Mouse (Mus musculus) liver (tissue): ENCODE data around the gene Ppy.
A peak's percentile ranks its signal among the peaks of the same experiment; 100 is the strongest.

Experiments used
- DNase-seq: peaks from one replicate; pipeline ENCODE4 v3.0.0-alpha.2; 2020; ENCODE audit warnings: mixed read lengths

Ppy gene

DNA sequence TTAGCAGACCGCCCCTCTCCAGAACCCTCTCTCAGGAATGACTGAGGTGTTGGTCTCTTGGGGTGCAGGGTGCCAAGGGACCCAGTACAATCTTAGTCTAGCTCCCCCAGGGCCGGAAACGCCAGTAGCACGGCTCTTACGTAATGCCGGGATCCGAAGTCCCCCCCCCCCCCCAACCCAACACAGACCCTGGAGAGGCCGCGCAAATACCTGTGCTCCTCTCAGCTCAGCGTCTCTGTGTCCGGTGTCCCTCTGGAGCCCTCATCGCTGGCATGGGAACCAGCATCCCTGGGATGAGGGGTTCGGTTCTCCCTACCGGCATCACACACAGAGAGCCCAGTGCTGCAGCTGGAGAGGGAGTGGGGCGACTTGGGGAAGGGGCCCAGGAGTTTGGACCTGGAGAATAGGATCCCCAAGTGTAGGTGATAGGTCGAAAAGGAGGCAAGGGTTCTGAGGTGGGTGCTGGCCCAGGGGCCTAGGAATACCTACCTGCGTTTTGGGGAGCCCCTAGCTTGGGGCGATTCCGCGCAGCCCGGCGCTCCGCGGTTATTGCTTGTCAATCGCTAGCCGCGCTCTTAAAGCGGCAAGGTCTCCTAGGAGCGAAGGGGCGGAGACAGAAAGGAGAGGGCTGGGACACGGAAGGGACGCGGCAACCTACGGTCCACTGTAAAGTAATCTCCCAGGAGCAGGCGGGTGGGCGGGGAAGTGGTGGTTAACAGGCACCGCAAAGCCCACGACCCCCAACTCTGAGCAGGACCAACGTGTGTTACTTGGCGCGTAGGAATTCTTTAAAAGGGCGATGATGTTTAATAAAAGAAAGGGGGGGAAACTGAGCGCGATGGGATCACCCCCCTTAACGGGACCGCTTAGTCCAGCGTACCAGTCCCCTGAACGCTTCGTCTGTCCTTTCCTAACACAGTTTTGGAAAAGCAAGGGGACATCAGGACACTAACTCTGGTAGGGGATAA lies 12.9 kb downstream of the Ppy start, which contains the start of gene Mpp2:
TSS of gene Mpp2 (minus strand) at position 585 of the 968 bp plus-strand sequence.
- peak; percentile 95 for DNase-seq

DNA sequence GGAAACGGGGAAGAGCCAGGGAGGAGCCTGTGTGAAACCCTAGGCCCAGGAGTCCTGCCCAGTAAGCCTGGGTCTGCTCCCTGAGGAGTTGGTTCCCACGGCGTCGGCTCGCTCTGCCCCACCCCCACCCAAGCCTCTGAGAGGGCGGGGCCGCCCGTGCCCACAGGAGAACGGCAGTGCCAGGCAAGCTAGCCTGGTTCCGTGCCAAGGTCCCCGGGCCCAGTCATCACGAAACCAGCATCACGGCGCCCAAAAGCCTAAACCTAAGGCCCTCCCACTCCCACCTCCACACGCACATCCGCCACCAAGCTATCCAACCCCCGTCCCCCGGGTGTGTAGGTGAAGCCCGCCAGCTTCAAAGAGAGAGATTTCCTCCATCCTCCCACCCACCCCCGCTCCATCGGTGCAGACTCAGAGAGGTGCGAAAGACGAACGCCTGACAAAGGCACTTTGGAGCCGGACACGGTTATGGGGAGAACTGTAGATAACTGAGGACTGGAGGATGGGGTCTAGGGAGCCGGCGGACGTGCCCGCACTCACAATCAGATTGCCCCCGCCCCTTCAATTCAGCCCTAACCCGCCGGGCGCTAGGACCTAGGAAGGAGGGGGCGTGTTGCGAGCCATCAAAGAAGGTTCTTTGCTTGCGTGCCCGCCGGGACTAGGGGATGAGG lies 13.9 kb downstream of the Ppy start:
- peak; percentile 82 for DNase-seq

DNA sequence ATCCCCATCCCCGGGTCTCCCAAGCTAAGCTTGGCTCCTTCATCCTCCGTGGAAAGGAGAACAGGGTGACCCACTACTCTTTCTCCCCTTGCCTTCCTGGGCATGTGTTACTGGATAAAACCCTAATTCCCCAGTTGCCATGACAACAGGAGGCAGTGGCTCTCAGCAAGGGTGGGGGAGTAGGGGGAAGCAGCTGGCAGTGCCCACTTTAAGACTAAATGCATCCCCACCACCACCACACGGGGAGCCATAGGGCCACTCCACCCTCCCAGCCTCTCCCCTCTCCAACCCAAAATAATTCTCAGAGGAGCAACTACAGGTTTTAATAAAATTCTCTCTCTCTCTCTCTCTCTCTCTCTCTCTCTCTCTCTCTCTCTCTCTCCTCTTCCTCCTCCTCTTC lies 14.8 kb downstream of the Ppy start:
- DNase-seq = no peak

DNA sequence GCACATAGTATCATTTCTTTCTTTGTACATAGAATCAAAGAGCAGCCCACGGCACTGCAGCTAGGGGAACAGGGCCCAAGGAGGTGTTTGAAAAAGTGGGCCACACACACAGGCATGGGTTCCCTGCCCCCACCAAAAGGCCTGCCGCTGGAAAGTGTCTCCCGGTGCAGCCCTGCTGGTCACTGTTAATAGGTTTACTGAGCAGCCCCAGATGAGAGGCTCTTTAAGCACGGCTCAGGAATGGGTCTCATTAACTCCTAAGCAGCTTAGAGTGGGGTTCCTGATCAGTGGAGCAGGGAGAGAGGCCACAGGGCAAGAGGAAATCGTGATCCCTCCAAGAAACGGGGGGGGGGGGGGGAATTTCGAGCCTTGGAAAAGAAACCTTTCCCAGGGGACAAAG lies 17.0 kb downstream of the Ppy start:
- no peak for DNase-seq

DNA sequence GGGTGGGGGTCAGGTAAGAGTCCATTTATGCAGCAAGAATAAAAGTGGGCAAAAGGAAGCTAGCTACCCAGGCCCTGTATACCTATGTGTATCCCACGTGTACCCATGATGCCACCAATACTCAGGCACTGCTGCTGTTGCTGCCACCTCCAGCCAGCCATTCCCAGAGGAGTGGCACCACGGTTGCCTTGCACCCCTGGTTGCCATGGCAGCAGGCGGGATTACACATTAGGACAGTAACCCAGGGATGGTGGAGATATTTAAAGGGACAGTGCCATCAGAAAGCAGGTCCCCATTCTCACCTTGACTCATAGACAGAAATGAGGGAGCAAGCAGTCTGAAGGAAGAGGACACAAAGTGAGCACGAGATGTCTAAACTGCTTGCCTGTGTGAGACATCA lies 17.9 kb downstream of the Ppy start:
- no peak for DNase-seq

DNA sequence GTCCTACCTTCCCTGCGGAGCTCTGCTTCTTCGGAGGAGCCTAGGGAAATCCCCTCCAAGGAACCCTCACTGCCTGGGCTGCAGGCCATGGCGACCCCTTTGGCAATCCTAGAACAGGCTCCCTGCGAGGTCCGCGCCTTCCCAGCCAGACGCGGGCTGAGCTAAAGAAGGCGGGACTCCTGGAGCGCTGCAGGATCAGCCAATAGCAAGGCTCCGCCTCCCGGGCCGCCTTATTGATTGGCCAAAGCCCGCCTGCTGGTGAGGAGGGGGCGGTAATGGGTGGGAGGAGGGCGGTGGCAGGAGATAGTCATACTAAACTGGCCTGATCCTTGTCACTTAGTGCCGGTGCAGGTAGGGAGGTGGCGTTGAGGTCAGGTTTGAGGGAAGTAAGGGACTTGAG lies 18.8 kb downstream of the Ppy start:
- peak; percentile 87 for DNase-seq

DNA sequence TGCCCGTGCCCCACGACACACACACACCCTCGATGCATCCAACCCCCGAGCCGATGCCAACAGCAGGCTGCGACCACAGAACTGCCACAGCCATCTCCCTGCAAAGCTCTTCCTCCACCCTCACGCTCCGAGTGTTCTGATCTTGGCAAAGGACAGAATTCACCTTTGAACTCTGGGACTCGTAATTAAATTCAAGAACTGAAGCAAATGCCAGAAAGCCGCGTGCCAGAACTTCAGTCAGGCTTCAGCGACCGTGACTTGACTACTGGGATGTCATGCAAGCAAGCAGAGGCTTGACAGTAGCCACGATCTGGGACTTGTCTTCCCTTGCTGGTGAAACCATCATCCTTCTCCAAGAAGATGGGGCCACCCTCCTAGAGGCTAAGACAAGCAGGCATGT lies 27.4 kb downstream of the Ppy start:
- no peak for DNase-seq

DNA sequence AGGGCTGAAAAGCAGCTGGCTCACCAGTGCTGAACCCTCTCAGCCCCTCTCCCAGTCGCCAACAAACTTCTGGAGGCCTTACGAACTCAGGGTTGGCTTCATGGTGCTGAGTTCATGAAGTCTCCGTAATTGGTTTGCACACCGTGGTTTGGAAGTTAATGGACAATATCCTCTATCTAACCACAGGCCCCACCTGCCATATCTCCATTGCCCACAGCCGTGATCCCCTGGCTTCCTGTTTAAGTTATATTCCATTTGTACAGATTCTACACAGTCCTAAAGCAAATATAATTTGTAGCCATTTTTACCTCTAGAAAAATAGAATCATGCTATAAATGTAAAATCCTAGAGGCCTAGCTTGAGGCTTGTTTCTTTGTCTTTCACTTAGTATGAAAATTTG lies 28.4 kb downstream of the Ppy start:
- DNase-seq = no peak

DNA sequence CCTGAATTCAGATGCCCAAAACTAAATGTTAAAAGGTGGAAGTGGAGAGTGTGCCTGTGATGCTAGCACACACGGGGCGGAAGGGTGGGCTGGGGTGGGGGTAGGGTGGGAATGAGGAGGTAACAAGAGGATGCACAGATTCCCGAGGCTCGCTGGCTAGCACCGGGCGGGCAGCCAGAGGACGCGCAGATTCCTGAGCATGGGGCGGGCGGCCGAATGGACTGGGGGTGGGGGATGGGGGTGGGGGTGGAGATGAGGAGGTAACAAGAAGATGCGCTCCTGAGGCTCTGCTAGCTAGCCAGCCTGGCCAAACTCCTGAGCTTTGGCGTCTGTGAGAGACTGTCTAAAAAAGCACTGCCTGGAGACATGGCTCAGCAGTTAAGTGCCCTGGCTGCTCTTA lies 30.7 kb downstream of the Ppy start:
- DNase-seq = peak; percentile 38

DNA sequence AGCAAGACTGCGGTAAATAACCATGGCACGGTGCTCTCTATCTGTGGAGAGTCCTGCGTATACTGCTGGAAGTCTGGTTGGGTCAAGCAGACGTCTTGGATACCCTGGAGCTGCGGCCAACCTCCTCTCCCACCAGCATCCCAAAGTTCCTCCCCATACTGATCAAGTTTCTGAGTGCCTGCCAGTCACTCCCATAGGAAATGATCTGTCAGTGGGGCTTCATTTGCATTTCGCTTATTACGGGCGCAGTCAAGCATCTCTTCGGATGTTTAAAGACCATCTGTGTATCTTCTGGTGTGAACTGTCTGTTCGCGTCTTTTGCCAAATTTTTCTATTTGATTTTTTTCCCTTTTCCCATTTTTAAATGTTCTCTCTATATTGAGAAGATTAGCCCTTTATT lies 31.5 kb downstream of the Ppy start:
- no peak for DNase-seq

DNA sequence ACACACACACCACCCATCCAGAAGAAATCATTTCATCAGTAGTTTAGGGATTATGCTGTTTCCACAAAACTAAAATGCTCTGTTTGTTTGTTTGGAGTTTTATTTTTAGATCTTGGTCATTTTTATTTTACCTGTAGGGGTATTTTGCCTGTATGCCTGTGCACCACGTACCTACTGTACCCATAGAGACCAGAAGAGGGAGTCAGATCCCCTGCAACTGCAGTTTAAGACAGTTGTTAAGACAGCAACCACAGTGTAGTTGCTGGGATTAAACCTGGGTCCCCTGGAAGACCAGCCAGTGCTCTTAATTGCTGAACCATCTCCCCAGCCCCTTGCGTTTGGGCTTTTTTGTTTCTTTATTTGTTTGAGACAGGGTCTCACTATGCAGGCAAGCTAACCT lies 32.1 kb downstream of the Ppy start:
- no peak for DNase-seq

DNA sequence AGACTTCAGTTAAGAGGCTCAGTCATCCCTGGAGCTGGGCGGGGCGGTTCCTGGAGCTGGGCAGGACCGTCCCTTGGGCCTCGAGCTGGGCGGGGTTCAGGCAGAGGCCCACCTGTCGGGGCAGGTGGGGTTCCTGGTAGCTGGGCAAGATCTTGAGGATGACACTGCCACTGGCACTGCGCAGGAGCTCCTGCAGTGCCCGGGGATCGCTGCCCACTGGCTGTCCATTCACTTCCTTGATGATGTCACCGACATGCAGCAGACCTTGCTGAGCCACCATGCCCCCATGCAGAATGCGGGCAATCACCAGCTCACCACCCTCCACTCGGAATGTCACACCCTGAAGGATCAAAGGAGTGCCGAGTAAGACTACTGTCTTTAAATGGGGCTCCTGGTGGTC lies 38.0 kb downstream of the Ppy start:
- peak; percentile 48 for DNase-seq

DNA sequence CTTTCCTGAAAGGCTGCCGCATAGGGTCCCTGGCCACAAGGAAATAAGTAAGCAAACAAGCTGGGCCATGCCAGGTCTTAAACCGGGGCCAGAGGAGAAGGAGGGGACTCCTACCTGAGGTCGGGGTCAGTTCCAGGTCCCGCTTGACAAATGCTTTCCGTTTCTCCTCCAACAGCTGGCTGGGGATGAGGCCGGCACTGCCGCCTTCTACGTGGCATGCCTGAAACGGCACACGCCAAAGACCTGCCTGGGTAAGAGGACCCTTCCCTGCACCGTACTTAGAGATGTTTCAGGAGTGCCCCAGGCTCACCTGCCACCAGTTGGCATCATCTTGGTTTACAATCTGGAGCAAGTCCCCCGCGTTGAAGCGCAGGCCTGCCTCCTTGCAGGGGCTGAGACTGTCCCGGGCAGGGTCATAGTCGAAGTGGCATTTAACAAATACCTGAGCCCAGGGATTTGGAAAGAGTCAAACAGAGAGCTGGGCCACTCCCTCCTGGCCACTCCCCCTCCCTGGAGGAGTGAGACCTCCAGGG lies 39.1 kb downstream of the Ppy start:
- no peak for DNase-seq

DNA sequence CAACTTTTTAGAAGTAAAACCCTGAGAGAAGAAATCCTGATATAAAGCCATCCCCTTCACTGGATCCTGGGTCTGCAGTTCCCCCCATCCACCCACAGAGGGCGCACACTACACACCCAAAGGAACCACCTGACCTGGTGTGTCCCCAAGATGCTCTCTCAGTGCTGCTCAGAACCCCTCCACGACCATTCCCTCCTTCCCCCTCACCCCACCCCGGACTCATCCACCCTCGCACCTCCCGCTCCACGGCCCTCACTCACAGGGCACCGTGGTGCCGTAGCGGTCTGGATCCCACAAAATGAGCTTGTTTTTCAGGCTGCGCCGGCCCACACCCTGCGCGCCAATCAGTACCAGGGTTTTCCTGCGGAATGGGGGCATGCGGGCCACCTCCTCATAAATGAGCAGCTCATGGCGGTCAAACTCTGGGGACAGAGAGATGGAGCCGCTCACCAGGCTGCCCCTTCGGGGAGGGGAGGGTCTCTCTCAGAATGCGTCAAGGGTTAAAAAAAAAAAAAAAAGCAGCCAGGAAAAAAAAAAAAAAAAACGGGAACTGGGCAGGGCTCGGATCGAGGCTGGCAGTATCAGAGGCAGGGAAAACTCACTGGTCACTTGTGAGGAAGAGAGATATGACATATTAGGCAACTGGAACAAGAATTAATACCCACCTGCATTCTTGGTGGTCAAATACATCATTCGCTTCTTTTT lies 39.7 kb downstream of the Ppy start:
- peak; percentile 80 for DNase-seq

DNA sequence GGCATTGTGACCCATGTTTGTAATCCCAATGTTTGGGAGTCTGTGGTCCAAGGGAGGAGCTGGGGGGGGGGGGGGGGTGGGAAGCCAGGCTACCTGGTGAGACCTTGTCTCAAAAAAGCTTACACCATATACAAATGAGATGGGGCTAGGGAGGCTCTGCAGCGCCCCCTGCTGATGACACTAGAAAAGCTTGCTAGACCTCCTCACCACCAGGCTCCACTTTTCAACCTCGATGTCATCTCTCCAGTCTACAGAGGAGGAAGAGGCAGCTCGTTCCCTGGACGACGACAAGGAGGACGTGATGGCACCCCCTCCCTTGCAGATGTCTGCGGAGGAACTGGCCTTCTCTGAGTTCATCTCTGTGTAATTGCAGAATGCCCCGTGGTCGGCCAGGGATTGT lies 47.3 kb downstream of the Ppy start:
- DNase-seq = peak; percentile 66

DNA sequence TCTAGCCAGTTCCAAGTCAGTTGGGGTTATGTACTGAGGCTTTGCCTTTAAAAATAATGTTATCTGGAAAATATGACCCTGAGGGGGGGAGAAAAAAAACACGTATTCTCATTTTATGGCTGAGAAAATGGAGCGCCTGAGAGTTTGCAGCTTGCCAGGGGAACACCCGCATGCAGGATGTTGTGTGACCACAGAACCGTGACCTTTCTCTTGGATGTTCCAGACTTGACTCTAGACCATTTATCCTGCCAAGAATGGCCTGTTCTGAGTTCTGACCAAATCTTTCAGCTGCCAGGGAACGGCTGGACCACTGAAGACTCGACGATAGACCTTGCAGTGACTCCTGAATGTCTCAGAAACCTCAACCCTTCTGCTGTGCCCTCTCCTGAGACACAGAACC lies 47.9 kb downstream of the Ppy start:
- no peak for DNase-seq

DNA sequence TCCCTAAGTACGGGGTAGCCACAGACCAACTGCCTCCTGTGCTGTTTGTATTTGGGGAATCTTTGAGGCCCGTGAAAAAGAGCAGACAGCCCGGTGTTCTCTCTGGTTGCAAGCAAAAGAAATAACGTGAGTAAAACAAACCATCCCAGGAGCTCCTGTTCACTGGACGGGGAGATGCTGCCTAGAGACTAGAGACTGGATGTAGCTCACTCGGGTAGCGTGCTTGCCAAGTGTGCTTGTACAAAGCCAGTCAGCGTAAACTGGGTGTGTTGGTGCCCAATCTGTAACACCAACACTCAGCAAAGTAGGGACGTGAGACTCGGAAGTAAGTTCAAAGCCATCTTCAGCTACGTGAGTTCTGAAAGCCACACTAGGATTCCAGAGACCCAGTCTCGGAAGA lies 48.4 kb downstream of the Ppy start:
- no peak for DNase-seq

DNA sequence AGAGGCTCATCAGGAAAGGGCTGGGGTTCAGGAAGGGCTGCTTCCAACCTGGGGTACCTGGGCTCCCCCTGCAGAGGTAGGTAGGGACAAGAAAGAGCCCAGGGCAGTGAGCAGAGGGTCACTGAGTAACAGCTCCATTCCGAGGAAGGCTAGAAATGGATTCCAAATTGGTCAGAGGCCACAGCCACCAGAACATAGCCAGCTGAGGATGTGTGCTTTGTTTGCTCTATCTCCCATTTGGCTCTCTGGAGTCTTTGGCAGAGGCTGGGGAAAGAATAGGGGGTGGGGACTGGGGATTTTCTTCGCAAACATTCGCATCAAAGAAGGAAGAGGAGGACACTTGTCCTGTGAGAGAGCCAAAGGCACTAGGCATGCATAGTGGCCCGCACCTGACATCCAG lies 49.2 kb downstream of the Ppy start:
- DNase-seq = no peak

DNA sequence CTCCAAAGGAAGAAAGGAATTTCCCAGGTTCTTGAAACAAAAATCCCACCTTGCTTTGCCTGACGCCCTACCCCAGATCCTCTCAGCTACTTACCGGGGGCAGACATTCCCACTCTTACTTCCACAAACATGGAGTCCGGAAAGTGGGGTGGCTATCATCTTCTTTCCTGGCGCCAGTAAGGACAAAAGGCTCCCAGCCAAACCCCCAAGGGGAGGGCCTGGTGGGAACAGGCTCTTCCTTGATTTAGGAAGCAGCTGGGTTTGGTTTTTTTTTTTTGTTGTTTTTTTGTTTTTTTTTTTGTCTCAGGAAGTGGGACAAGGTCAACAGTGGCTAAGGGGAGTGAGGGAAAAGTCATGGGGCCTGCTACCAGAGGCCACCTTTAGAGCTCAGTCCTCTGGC lies 49.6 kb downstream of the Ppy start:
- DNase-seq = no peak
